Mouse (Mus musculus) lung, adult 2 months (tissue): Measurements from ENCODE around the gene Ass1.

Experiments used
- CTCF ChIP-seq: fragments of 200-500 bp; IDR thresholded peaks from 2 replicates; pipeline ENCODE4 v1.5.1; 2011; ENCODE audit warnings: mild to moderate bottlenecking, low read length, control low read depth; ENCODE audit not compliant: insufficient read depth
- POLR2A ChIP-seq: fragments of 200-500 bp; IDR thresholded peaks from 2 replicates; pipeline ENCODE4 v1.6.1; 2011; ENCODE audit warnings: low read depth, mild to moderate bottlenecking, control low read depth, low read length, borderline replicate concordance; ENCODE audit errors: extremely low read depth

GRCm38 (mm10) chr2:31497113-31497512 is 27.1 kb downstream of the Ass1 start:
- TF ChIP-seq CTCF: no peak
- TF ChIP-seq POLR2A: no peak
